Comparison of ENCODE assay signal across 15 mouse cellular contexts in the genomic region with DNA sequence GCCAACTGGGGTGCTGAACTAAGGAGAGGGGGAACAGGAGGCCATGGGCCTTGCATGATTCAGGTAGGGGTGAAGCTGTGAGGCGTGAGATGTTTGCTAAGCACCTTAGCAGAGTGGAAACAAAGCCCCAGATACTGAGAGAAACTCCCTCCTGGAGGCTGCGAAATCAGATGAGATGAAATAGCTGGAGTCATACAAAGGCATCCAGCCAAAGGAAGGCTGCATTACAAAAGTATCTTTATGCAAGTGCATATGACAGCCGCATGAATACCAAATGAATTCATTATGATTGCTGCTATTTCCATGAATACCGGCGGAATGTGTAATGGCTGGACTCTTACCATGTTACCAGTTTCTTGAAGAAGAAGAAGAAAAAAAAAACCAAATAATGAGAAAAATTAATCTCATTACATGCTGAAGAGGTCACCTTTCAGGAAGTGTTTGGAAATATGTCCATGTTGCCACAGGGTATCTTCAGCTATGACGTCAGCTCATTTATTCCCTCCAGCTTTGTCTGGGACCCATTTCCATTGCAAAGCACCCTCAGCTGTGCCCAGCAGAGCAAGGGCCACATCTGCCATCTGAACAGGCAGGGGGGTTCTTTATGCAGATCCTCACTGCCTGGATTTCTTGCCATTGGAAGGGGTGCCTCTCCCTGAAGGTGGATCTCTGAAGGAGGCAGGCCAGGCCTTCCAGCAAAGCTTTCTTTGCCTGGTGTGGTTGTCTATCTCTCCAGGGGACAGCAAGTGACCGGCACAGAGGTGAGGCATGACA.
DNase-seq lines count a peak whose midpoint lies in the region; ATAC-seq and TF ChIP-seq lines count a peak whose summit lies in the region.
"Had no signal": no experiment of that assay in that cellular context is flagged by ENCODE, and none has a peak within 500 bp of the region (broad histone marks: within the 10 kb centered on the region; RNA-seq: fewer than 3 reads in every experiment).

No protein-coding gene starts in this region.

- peak overlapping the region; percentile 54 for H3K27ac ChIP-seq in left cerebral cortex, adult 2 months
- peak overlapping the region; percentile 73 for H3K27ac ChIP-seq in midbrain, embryonic 15.5 days
- H3K27ac ChIP-seq: liver, embryonic 15.5 days had no signal

- intact Hi-C loops in left cerebral cortex, adult 2 months (cut with DNase I) = no loop called here
- intact Hi-C loops in left cerebral cortex, postnatal 10 days (cut with DNase I) = no loop called here

- TF ChIP-seq CTCF in left cerebral cortex, adult 2 months (IDR thresholded peaks at IDR 0.05) = no peak

- ATAC-seq in midbrain, embryonic 15.5 days (replicated peaks) = peak; percentile 42; the same call in 1 of the 2 replicates

- no peaks in the 10 kb centered on the region for H3K36me3 ChIP-seq in midbrain, embryonic 15.5 days (replicated peaks)
- H3K36me3 ChIP-seq: liver, embryonic 15.5 days had no signal

- no peak overlapping the region for H3K4me3 ChIP-seq in left cerebral cortex, adult 2 months
- H3K4me3 ChIP-seq in midbrain, embryonic 15.5 days = no peak overlapping the region
- H3K4me3 ChIP-seq: liver, embryonic 15.5 days; myocyte had no signal

- H3K4me2 ChIP-seq in midbrain, embryonic 15.5 days = no peak overlapping the region
- H3K4me2 ChIP-seq: liver, embryonic 15.5 days had no signal

- H3K9me3 ChIP-seq in midbrain, embryonic 15.5 days = no peaks in the 10 kb centered on the region
- H3K9me3 ChIP-seq: liver, embryonic 15.5 days had no signal

- H3K9ac ChIP-seq in midbrain, embryonic 15.5 days = no peak overlapping the region
- H3K9ac ChIP-seq: liver, embryonic 15.5 days had no signal

- H3K27me3 ChIP-seq in midbrain, embryonic 15.5 days (replicated peaks) = 0 out of 2 replicates have a peak, but pooled peaks cover 3% of the 10 kb centered on the region
- H3K27me3 ChIP-seq: liver, embryonic 15.5 days had no signal

- H3K4me1 ChIP-seq in midbrain, embryonic 15.5 days = peaks cover 14% of the 10 kb centered on the region
- H3K4me1 ChIP-seq: liver, embryonic 15.5 days had no signal

- WGBS in midbrain, embryonic 15.5 days = 32% methylated on average over 7 of the region's 7 CpGs

- peak; percentile 7 for DNase-seq in cerebellum, adult 9-11 months
- DNase-seq in cerebellum, postnatal 36 days = no peak
- DNase-seq in left cerebral cortex, adult 2 months (ENCODE audit: extremely low spot score in 1 of 2, low spot score in 2 of 2) = no peak
- no peak for DNase-seq in left cerebral cortex, postnatal 10 days (ENCODE audit: extremely low spot score in 1 of 2, low spot score in 2 of 2)
- peak; percentile 35 to 41 for DNase-seq in layer of hippocampus, adult 8-10 months (ENCODE audit: low spot score in 2 of 2)
- no peak for DNase-seq in gastrocnemius, postnatal 4 days (ENCODE audit: low spot score in 2 of 2)
- no peak for DNase-seq in adrenal gland, adult 2 months
- DNase-seq: heart, adult 18-20 months; heart, postnatal 36 days; kidney, adult 9 months; lung, postnatal 36 days; thymus, adult 18-20 months had no signal

Comparison
In these comparisons a context has a peak if more than half of its experiments do, and no peak if none do; other contexts are left out.
1. DNase-seq: peak in cerebellum, adult 9-11 months (single experiment) and layer of hippocampus, adult 8-10 months (2 of 2); none in cerebellum, postnatal 36 days (0 of 2), left cerebral cortex, adult 2 months (0 of 2), left cerebral cortex, postnatal 10 days (0 of 2), gastrocnemius, postnatal 4 days (0 of 2) and adrenal gland, adult 2 months (single experiment).